Mouse (Mus musculus) kidney, adult 11 months (tissue): Measurements from ENCODE around the gene Tff3.
A peak's percentile ranks its signal among the peaks of the same experiment; 100 is the strongest.

Source experiments
- DNase-seq: peaks from one replicate; pipeline ENCODE4 v3.0.0; 2022

The Tff3 gene

DNA sequence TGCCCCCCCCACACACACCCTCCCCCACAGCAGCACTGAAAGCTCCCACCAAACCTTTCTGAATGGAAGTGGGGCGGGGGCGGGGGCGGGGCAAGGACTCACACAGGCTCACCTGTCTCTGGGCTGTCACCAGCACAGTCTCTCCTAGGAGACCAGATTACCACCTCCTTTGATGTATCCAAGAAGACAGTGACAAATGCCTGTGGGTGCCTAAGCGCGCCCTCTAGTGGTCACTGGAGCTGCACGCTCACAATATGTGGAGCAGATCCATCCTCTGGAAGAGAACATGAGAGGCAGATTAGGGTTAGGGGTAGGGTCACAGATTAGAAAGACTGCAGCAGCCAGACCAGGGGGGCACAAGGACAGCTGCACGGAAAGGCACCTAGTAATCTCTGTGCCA, 10.0 kb downstream of the Tff3 start:
- peak; percentile 39 for DNase-seq

DNA sequence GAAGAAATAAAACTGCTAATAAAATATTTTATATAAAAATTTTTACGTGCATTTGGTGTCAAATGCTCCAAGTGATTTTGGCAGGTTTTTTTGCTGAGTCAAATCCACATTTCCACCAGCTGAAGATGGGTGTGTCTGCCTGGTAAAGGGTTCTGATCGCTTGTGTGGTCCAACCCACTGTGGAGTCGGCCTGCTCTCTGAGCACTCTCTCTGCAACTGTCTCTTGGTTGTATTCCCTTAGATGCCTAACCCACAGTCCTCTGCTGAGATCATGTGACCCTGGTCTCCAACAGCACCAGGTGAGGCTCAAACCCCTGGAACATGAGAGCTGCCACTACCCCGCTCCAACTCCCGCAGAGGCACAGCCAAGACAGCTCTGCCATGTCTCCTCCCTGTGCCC, 11.5 kb downstream of the Tff3 start:
- no peak for DNase-seq

DNA sequence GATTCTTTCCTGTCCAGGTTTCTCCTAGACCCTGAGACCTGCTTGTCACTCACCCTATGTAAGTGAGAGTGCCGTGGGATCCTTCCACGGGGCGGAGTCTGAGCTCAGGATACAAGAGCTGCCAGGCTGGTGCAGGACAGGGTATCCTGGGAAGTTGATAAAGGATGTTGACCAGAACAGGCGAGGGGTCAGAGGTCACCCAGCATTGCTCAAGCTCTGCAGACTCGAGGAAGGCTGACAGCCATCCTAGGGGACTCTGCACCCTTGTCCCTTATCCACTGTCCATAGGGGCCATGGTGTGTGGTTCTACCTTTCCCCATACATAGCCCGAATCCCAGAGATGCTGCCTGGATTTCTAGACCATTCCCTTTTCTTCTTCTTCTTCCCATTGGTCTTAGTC, 13.4 kb downstream of the Tff3 start:
- no peak for DNase-seq

GRCm38 (mm10) chr17:31113191-31113856, 16.1 kb downstream of the Tff3 start:
- DNase-seq, result no peak

GRCm38 (mm10) chr17:31108388-31108787, 21.1 kb downstream of the Tff3 start:
- DNase-seq, result no peak

DNA sequence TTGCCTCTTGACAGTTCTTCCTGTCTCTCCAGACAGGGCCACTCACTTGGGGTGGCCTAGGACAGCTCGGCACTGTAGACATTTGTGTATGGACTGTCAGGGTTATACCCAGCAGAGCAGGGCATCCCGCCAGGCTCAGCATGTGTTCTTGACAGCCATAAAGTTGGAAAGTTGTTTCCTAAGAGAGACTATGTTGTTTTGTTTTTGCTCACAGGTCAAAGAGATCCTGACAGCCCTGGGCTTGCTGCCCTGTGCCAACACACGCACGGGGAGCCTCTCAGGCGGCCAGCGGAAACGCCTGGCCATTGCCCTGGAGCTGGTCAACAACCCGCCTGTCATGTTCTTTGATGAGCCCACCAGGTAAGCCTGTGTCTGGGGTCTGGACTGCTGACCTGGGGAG, 25.6 kb downstream of the Tff3 start:
- DNase-seq, result no peak

- no peak for DNase-seq
These were observed 26.4 kb downstream of the Tff3 start for GRCm38 (mm10) chr17:31103007-31103570.

GRCm38 (mm10) chr17:31098788-31099187, 30.7 kb downstream of the Tff3 start:
- DNase-seq, result no peak

DNA sequence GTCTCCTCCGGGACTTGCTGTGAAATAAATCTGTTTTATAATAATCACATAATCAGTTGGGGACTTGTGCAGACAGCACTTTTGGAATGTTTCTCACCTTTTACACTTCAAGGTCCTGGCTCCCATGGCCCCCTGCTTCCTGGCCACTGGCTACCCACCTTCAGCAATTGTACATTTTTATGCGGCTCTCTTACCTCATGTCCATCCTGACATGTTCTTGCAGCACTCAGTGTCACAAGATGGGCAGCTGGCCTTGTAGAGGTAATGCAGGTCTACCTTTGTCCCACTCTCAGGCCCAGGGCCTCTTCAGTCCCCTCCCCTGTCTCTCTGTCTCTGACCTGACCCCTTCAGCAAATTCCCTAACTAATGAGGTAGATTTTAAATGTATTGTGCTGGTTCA, 32.6 kb downstream of the Tff3 start:
- no peak for DNase-seq

DNA sequence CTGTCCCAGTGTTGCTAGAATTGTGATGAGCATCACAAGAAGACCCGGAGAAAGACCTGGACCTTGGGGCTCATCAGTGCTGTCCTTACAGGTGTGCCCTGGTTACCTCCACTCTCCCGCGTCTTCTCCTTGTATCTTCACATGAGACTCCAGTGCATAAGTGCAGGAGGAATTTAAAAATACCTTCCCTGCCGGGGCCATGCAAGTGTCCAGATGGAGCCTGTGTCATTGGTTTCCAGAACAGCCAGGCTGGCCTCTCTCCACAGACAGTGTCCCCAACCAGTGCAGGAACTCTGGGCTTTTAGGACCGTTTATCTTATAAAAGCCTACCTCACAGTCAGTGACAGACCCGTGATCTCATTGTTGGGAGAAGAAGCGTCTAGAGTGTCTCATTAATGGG, 33.9 kb downstream of the Tff3 start:
- DNase-seq, result no peak

- DNase-seq, result no peak
These were observed 34.7 kb downstream of the Tff3 start for GRCm38 (mm10) chr17:31094781-31095180.

DNA sequence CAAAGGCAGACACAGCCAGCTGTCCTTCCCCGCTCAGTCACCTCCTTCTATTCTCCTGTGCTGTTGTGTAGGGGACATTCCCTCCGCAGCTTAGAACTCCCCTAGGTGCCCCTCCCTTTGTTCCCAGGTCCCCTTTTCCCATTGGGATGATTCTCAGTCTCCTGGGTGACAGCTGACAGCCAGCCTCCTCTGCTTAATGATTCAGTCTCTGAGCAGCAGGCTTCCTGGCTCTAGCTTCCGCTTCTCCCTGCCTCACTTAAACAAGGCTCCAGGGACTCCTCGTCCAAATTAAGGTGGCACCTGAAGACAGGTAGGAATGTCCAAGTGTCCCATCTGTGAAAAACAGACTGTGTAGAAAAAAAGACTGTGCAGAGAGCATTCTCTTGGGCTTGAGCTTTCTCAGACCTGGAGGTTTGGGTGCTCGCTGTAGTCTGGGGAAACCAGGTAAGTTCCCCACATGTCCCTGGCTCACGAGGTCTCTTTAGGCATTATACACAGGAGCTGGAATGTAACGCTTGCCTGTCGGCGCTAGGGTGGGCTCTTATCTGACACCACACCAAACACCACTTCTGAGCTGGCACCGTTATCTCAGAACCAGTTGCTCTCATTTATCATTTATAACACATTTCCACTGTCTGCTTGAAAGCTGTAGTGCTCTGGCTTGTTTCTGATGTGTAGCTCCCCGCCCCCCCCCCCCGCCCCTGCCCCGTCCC, 38.3 kb downstream of the Tff3 start:
- DNase-seq, result no peak

GRCm38 (mm10) chr17:31089848-31090247, 39.6 kb downstream of the Tff3 start:
- DNase-seq, result no peak

DNA sequence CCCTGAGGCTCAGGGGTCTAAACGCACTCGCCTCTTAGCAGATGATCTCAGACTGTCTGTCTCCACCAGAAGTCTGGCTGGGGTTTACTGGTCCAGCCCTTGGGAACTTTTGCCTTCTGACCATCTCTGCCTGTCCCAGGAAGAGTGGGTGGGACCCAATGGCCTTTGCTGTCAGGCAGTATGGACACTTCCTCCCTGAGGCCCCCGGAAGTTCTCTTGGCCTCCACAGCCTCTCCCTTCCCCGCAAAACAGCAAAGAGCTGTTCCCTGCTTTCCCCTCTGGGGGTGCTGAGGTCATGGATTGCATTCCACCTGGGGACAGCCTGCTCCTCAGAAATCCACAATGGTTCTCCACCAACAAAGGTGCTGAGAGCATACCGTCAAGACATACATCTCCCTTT, 40.7 kb downstream of the Tff3 start:
- no peak for DNase-seq

DNA sequence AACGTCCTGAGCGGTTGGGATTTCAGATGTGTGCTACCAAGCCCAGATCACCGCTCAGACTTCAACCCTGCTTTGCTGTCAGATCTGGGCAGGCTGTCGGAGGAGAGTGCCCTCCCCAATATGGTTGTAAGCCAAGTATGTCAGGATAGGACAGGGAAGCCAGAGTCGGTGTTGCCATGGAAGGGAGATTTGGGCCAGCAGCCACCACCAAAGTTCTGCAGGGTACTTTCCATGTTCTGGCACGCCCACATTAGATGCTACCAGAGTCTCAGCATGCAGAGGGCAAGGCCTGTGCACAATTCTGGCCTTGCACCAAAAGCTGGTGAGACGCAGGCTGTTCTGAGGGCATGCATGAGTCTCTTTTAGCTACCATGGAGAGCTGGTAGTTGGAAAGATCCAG, 43.2 kb downstream of the Tff3 start:
- DNase-seq, result no peak

- no peak for DNase-seq
These were observed 43.9 kb downstream of the Tff3 start for GRCm38 (mm10) chr17:31085519-31085918.

DNA sequence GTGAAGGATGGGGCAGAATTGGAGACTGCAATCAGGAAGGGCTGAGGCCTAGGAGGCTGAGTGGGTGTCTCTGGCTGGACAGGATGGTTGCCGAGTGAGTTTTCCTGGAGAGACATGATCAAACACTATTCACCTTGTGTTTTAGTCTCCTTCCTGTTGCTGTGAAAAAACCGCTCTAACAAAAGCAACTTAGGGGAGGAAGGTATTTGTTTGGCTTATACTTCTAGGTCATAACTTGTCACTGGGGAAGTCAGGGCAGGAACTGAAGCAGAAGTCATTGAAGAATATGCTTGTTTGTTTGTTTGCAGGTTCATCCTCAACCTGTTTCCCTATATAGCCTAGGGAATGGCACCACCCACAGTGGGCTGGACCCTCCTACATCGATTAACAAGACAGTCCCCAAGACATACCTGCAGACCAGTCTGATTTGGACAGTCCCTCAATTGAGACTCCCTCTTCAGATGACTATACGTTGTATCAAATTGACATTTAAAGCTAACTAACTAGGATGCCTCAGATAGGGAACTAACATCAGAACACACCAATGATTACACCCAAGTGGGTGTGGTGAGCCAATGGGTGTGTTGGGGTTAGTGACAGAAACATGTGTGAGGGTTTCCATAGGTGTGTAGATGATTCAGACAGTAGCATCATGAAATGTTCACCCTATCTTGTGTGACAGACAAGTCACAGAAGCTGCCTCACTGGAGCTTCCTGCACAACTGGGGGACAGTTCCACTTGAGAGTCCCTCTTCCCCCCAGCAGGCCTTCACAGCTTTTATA, 47.0 kb downstream of the Tff3 start:
- DNase-seq, result no peak

DNA sequence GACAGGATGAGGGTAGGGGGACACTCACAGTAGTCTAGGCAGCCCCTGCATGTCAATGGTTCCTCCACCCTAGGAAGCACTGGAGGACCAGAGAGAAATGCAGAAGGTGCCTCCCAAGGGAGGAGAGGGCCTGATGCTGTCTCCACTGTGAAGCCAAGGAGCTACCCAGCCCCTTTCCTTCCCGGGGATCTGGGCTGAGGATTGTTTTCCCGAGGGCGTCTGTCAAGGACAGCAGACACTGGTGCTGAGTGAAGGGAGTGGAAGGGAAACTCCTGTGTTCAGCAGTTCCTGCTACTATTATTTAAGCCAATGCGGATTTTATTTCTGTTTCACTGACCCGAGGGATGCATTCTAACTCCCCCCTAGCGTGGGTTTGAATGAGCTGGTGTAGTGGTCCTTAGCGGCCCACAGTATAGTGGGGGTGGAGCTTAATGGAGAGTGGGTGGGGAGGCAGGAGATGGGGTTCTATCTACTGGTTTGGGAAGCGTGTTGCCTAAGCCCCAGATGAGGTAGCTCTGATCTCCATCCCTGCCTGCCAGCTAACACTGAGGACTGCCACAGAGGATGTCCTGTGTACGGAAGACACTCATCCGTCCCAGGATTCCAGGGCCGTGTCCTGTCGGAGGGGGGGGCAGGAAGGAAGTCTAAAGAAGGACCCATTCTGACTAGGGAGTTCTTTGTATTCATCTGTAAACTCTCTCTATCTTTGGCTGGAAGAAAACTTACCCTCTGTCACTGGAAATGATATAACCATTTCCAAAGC, 50.2 kb downstream of the Tff3 start:
- DNase-seq, result peak; percentile 51

DNA sequence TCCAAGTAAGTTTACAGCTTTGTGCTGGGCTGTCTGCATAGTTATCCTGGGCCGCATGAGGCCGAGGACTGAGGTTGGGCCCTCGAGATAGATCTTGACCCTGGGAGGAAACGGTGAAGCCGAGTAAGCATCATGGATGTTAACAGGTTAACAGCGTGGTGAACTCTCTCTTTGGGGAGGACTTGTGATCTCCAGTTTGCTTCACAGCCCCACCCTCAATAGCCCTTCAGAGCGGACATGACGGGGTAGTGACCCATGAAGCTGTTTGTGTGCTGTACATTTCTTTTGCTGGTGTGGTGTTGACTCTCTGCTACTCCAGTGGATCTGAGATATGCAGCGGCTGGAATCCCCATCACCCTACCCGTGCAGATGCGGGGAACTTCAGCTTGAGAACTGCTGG, 50.9 kb downstream of the Tff3 start:
- no peak for DNase-seq

DNA sequence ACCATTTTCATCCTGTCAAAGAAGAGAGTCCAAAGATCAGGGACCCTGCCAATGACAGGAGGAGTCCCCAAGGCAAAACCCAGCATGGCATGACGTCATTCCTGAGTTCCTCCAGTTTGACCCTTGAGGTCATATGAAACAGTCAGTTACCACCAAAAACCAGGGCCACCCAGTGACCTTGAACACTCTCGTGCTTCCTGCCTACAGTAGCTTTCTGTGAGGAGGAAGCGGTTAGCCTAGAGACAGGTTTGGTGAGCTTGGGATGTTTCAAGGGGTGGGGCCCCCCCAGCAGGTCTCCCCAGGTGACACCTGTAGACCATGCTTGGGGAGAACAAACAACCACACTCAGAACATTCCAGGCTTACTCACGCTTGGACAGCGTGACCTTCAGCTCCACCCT, 51.9 kb downstream of the Tff3 start:
- no peak for DNase-seq

DNA sequence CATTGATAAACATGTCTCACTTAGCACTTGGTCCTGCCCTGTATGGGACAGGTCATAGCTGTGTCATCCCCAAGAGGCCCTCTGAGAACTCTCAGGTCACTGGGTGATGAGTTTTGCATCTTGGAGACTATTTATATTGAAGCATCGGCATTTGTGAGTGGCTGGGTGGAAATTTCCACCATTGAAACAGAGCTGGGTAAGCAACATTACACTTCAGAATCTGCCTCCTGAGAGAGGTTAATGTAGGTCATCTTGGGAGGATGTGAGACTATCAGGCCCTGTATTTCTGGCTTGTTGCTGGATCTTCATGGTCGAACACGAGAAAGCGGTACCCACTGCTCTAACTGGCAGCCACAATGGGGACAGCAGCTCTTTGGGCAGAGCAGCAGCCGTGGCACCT, 54.0 kb downstream of the Tff3 start:
- DNase-seq, result no peak
